Mouse (Mus musculus): Measurements from ENCODE around the gene Hdgfl2.

DNA sequence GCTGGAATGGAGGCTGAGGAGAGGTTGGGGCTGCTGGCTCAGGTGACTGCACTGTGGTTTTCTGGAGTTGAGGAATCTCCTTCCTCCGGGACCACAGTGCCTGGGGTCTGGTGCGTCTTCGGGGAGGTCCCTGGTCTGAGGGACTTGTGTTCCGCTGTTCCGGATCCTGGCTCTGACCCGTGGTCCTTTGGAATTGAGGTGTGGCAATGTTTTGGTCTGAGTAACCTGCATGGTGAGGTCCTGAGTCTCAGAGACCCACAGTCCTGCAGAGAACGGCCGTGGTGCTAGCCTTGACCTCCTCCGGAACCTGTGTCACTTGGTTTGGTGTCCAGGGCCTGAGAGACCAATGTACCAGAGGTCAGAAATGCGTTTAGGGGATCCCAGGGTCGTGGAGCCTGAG lies 487 bp downstream of the Hdgfl2 start:
- TF ChIP-seq CTCF (IDR thresholded peaks at IDR 0.05): no peak
- TF ChIP-seq POLR2A (IDR thresholded peaks at IDR 0.05; ENCODE audit: insufficient read depth, low read depth, low read length): no peak
